Mouse (Mus musculus): ENCODE results near the gene Ptpro.

Gene Ptpro

GRCm38 (mm10) chr6:137498781-137499180, 246.7 kb downstream of the Ptpro start:
- DNase-seq (ENCODE audit: low spot score): no peak

GRCm38 (mm10) chr6:137503009-137503408, 250.9 kb downstream of the Ptpro start:
- no peak for DNase-seq (ENCODE audit: low spot score)

- DNase-seq (ENCODE audit: low spot score): no peak
Observed at GRCm38 (mm10) chr6:137503462-137503861, 251.3 kb downstream of the Ptpro start.

- no peak for DNase-seq (ENCODE audit: low spot score)
Observed at GRCm38 (mm10) chr6:137504052-137504451, 251.9 kb downstream of the Ptpro start.

- DNase-seq (ENCODE audit: low spot score): no peak
Observed at GRCm38 (mm10) chr6:137505555-137506227, 253.6 kb downstream of the Ptpro start.

GRCm38 (mm10) chr6:137506563-137506962, 254.4 kb downstream of the Ptpro start:
- no peak for DNase-seq (ENCODE audit: low spot score)

- DNase-seq (ENCODE audit: low spot score): no peak
Observed at GRCm38 (mm10) chr6:137508936-137509335, 256.8 kb downstream of the Ptpro start.

GRCm38 (mm10) chr6:137509341-137510045, 257.4 kb downstream of the Ptpro start:
- no peak for DNase-seq (ENCODE audit: low spot score)

GRCm38 (mm10) chr6:137512753-137513152, 260.6 kb downstream of the Ptpro start:
- DNase-seq (ENCODE audit: low spot score): no peak

Data from ovary, postnatal 36 days (tissue).